Mouse (Mus musculus) ES-E14 (cell line): ENCODE measurements around the gene Best2. TPM values are rescaled to one million over a fixed set of nuclear protein-coding genes. Genes with fewer than 3 reads are reported as not detected.

Experiments used
- DNase-seq: peaks from one replicate; pipeline ENCODE4 v3.0.0-alpha.2; 2013; ENCODE audit warnings: low read depth, low spot score
- H3K27ac ChIP-seq: 2 replicates; pipeline ENCODE4 v1.5.1; 2012; ENCODE audit warnings: low read depth, mild to moderate bottlenecking, low read length, moderate library complexity, mixed read lengths; ENCODE audit not compliant: poor library complexity, insufficient read depth, severe bottlenecking
- H3K36me3 ChIP-seq: 2 replicates; pipeline ENCODE4 v1.6.1; 2012; ENCODE audit warnings: mild to moderate bottlenecking, low read length, moderate library complexity, mixed read lengths; ENCODE audit not compliant: control insufficient read depth, poor library complexity, insufficient read depth, severe bottlenecking
- H3K4me1 ChIP-seq, 2 experiments: fragments of 150-350 bp in 1 of 2; sonication (generic) in 1 of 2; 2 replicates each; pipeline ENCODE4 v1.6.1; 2012; ENCODE audit warnings: low read length in 2 of 2, mild to moderate bottlenecking in 1 of 2, mixed read lengths in 1 of 2; ENCODE audit not compliant: control insufficient read depth in 2 of 2, insufficient read depth in 2 of 2, poor library complexity in 1 of 2
- H3K4me3 ChIP-seq, 2 experiments: fragments of 150-350 bp in 1 of 2; sonication (generic) in 1 of 2; 2 replicates each; pipeline ENCODE4 v1.5.1; 2012; ENCODE audit warnings: low read length in 2 of 2, low read depth in 1 of 2, mild to moderate bottlenecking in 1 of 2, mixed read lengths in 1 of 2; ENCODE audit not compliant: insufficient read depth in 1 of 2, poor library complexity in 1 of 2, severe bottlenecking in 1 of 2
- H3K9ac ChIP-seq: 2 replicates; pipeline ENCODE4 v1.6.1; 2012; ENCODE audit warnings: low read depth, mild to moderate bottlenecking, low read length, mixed read lengths; ENCODE audit not compliant: poor library complexity, insufficient read depth, severe bottlenecking
- H3K9me3 ChIP-seq: fragments of 150-350 bp; sonication (generic); 2 replicates; pipeline ENCODE4 v1.6.1; 2012; ENCODE audit warnings: low read depth, mild to moderate bottlenecking, low read length; ENCODE audit not compliant: control insufficient read depth, insufficient read depth
- CHD2 ChIP-seq: IDR thresholded peaks from 2 replicates; pipeline ENCODE4 v1.6.1; 2014; ENCODE audit warnings: mild to moderate bottlenecking, low read depth, low read length, inconsistent platforms
- HCFC1 ChIP-seq: IDR thresholded peaks from 2 replicates; pipeline ENCODE4 v1.6.1; 2012; ENCODE audit warnings: low read length, inconsistent platforms, borderline replicate concordance; ENCODE audit not compliant: insufficient read depth
- MAFK ChIP-seq: IDR thresholded peaks from 2 replicates; pipeline ENCODE4 v1.6.1; 2014; ENCODE audit warnings: mild to moderate bottlenecking, low read depth, low read length, inconsistent platforms; ENCODE audit not compliant: insufficient read depth
- ZC3H11A ChIP-seq: IDR thresholded peaks from 2 replicates; pipeline ENCODE4 v1.6.1; 2012; ENCODE audit warnings: low read depth, mild to moderate bottlenecking, inconsistent platforms, low read length, borderline replicate concordance
- ZNF384 ChIP-seq: IDR thresholded peaks from 2 replicates; pipeline ENCODE4 v1.6.1; 2012; ENCODE audit warnings: low read depth, low read length, inconsistent platforms
- in situ Hi-C, 2 experiments: fragments of 600-800 bp; cut with MboI; formaldehyde crosslinking; loops; one replicate each; pipeline ENCODE4 v1.15.1; 2025; ENCODE audit warnings: low sequenced_read_pairs in 2 of 2, inconsistent platforms in 1 of 2; ENCODE audit not compliant: unreplicated experiment in 2 of 2
- total RNA-seq: library from RNA; depleted of rRNA; stranded (reverse); fragments of 300-350 nt; gene quantifications from 2 replicates; pipeline ENCODE4 v1.2.3, GENCODE M21; 2012

Best2 gene
- total RNA-seq, 1 experiment = 0.22 TPM

DNA sequence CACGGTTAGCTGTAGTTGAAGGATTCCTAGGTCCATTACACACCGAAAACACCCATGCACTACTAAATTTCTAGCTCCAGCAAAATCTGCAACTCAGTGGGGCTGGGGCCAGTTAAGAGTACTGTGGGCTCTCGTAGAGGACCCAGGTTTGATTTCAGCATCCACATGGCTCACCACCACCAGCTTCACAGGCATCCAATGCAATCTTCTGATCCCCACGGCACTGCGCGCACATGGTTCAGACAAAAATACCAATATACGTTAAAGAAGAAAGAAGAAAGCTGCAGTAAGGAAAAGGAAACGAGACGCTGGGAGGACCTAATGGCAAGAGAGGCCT is 22.0 kb upstream of the Best2 start:
- Histone ChIP-seq H3K4me3 (peak overlapping the region; percentile 77 to 96), H3K36me3 (peaks cover 22% of the 10 kb centered on the region), H3K9me3 (no peaks in the 10 kb centered on the region), H3K9ac (peak overlapping the region; percentile 99), H3K27ac (peak overlapping the region; percentile 90), H3K4me1 (peaks cover 0 to 9% of the 10 kb centered on the region in 2 experiments; a peak in 2 of 4 replicates)
- DNase-seq = no peak
- no peak for TF ChIP-seq ZC3H11A
- TF ChIP-seq ZNF384 = no peak
- no peak for TF ChIP-seq MAFK
- TF ChIP-seq CHD2 = no peak
- no peak for TF ChIP-seq HCFC1
- in situ Hi-C loops = no loop called here

DNA sequence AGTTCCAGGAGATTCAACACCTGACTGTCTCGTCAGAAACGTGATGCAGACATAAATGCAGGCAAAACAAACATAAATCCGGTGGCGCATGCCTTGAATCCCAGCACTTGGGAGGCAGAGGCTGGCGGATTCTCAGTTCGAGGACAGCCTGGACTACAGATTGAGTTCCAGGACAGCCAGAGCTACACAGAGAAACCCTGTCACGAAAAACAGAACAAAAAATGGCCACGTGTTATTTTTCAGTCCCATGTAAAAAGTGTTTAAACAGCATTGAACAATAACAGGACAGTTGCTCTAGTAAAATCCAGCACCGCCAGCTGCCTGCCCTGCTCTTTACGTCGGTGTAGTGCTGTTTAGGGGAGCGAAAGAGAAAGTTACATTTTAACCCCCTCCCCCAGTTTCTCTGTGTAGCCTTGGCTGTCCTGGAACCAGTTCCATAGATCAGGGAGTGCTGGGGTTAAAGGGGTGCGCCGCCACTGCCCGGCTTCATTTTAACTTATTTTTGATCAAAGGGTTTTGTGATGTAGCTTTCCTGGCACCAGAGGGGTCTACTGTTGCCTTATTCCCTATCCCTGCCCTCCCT is 21.5 kb upstream of the Best2 start:
- H3K9ac ChIP-seq = peak overlapping the region; percentile 99
- H3K4me3 ChIP-seq = peak overlapping the region; percentile 77 to 96
- in situ Hi-C loops = no loop called here
- H3K27ac ChIP-seq = peak overlapping the region; percentile 90
- no peaks in the 10 kb centered on the region for H3K9me3 ChIP-seq
- TF ChIP-seq ZC3H11A = no peak
- TF ChIP-seq CHD2 = no peak
- no peak for TF ChIP-seq HCFC1
- TF ChIP-seq ZNF384 = no peak
- no peak for TF ChIP-seq MAFK
- H3K4me1 ChIP-seq = peaks cover 0 to 9% of the 10 kb centered on the region in 2 experiments; a peak in 2 of 4 replicates
- H3K36me3 ChIP-seq = peaks cover 19% of the 10 kb centered on the region
- no peak for DNase-seq

DNA sequence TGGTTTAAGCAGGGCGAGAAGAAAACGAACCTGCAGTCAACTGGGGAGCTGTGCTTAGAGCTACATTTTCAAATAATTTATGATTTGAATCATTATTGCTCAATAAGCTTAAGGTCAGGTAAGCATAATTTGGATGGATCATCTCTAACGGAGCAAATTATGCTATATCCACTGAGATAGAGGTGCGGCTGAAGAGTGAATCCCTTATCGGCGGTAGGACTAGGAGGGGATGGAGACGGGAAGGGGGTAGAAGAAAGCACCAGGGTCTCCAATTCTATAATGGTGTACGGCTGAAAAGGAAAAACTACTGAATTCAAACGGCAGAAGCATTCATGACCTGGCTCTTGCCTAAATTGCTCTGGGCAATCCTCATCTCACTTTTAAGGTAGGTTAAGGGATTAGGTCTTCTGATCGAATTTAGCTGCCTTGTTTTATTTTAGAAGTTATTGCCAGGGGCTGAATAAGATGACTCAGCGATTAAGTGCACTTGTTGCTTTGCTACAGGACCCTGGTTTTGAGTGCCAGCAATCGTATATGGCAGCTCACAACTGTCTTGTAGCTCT is 20.9 kb upstream of the Best2 start:
- Histone ChIP-seq H3K9ac (peak overlapping the region; percentile 99), H3K4me1 (peaks cover 0 to 6% of the 10 kb centered on the region in 2 experiments; a peak in 2 of 4 replicates), H3K4me3 (peak overlapping the region; percentile 77 to 96), H3K36me3 (peaks cover 17% of the 10 kb centered on the region), H3K27ac (peak overlapping the region; percentile 90), H3K9me3 (no peaks in the 10 kb centered on the region)
- TF ChIP-seq ZC3H11A = no peak
- no peak for TF ChIP-seq HCFC1
- no peak for TF ChIP-seq ZNF384
- no peak for TF ChIP-seq CHD2
- peak; percentile 85 for TF ChIP-seq MAFK
- DNase-seq = no peak
- in situ Hi-C loops = no loop called here

DNA sequence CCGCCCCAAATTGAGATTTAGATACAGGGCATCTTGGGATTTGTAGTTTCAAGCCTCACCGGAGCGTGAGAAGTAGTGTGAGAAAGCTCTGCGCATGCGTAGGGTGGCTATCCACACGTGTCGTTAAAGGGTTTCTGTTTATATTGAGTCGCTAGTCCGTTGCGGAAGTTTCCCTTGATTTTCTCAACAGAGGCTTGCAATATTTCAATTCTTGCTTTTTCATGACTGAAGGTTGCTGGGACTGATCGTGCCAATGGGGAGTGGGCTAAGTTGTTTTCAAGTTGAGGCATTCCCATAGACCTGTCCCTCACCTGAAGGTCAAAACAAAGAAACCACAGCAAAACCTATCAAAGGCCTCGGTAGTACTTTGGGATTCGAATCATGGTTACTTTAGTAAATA is 20.4 kb upstream of the Best2 start:
- peak overlapping the region; percentile 99; the same call in 1 of the 2 replicates for H3K9ac ChIP-seq
- in situ Hi-C loops = no loop called here
- DNase-seq = peak; percentile 87
- no peaks in the 10 kb centered on the region for H3K9me3 ChIP-seq
- TF ChIP-seq ZNF384 (no peak), CHD2 (no peak), HCFC1 (peak; percentile 89)
- H3K27ac ChIP-seq = no peak overlapping the region; the same call in 1 of the 2 replicates
- H3K4me3 ChIP-seq = peak overlapping the region; percentile 77 to 96
- peaks cover 17% of the 10 kb centered on the region for H3K36me3 ChIP-seq
- peaks cover 0 to 4% of the 10 kb centered on the region in 2 experiments; a peak in 2 of 4 replicates for H3K4me1 ChIP-seq

DNA sequence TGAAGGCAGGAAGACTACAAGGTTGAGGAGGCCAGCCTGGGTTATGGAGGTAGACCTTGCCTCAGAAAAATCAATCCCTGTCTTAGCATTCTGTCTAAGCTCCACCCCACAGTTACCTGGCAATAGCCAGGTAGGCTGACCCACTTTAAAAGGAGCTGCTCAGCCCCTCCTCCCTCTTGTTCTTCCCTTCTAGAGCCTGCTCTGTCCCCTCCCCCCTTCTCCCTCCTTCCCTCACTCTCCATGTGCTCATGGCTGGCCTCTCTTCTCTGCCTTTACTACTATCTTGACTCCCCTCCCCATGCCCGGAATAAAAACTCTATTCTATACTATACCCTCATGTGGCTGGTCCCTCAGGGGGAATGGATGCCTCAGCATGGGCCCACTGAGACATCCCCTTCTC is 19.5 kb upstream of the Best2 start:
- Histone ChIP-seq H3K4me3 (peak overlapping the region in 1 of 2 experiments; percentile 47; a peak in 1 of 4 replicates), H3K9me3 (no peaks in the 10 kb centered on the region), H3K27ac (no peak overlapping the region; the same call in 1 of the 2 replicates), H3K4me1 (peaks cover 0 to 9% of the 10 kb centered on the region in 2 experiments; a peak in 2 of 4 replicates), H3K36me3 (peaks cover 26% of the 10 kb centered on the region), H3K9ac (peak overlapping the region; percentile 55; the same call in 1 of the 2 replicates)
- no peak for TF ChIP-seq CHD2
- no peak for TF ChIP-seq MAFK
- TF ChIP-seq ZNF384 = no peak
- no peak for TF ChIP-seq HCFC1
- TF ChIP-seq ZC3H11A = no peak
- DNase-seq = no peak
- in situ Hi-C loops = no loop called here
